Mouse (Mus musculus) neural tube, embryonic 13.5 days (tissue): ENCODE data around the gene Pak7. TPM values are rescaled to one million over a fixed set of nuclear protein-coding genes. Genes with fewer than 3 reads are reported as not detected.

Source experiments
- ATAC-seq: fragments of 200-750 bp; cut with Nextera tagmentation; 2 replicates; pipeline ENCODE4 v1.8.0; 2017; ENCODE audit warnings: low read depth, mild to moderate bottlenecking, moderate TSS enrichment, moderate library complexity
- H3K27ac ChIP-seq: fragments of 300-500 bp; sonication (generic); replicated peaks from 2 replicates; pipeline ENCODE4 v1.5.1; 2015; ENCODE audit warnings: moderate library complexity, mild to moderate bottlenecking, inconsistent platforms
- H3K27me3 ChIP-seq: fragments of 300-500 bp; sonication (generic); 2 replicates; pipeline ENCODE4 v1.6.1; 2015; ENCODE audit warnings: mild to moderate bottlenecking, inconsistent platforms
- H3K36me3 ChIP-seq: fragments of 300-500 bp; sonication (generic); 2 replicates; pipeline ENCODE4 v1.6.1; 2015; ENCODE audit warnings: mild to moderate bottlenecking, inconsistent platforms
- H3K4me1 ChIP-seq: fragments of 300-500 bp; sonication (generic); replicated peaks from 2 replicates; pipeline ENCODE4 v1.6.1; 2015; ENCODE audit warnings: inconsistent platforms
- H3K4me2 ChIP-seq: fragments of 300-500 bp; sonication (generic); 2 replicates; pipeline ENCODE4 v1.6.1; 2015; ENCODE audit warnings: inconsistent platforms, mild to moderate bottlenecking, moderate library complexity
- H3K4me3 ChIP-seq: fragments of 300-500 bp; sonication (generic); 2 replicates; pipeline ENCODE4 v1.5.1; 2015; ENCODE audit warnings: mild to moderate bottlenecking, inconsistent platforms
- H3K9ac ChIP-seq: fragments of 300-500 bp; sonication (generic); 2 replicates; pipeline ENCODE4 v1.6.1; 2015; ENCODE audit warnings: moderate library complexity, mild to moderate bottlenecking, inconsistent platforms
- H3K9me3 ChIP-seq: fragments of 300-500 bp; sonication (generic); 2 replicates; pipeline ENCODE4 v1.6.1; 2016; ENCODE audit warnings: inconsistent platforms
- WGBS: fragments of 180-500 bp; shearing (Covaris S2); methylation state at CpG from one replicate; pipeline ENCODE4 v1.1.7; 2015; 5-methylcytosine and 5-hydroxymethylcytosine counted together
- polyA plus RNA-seq: library from polyadenylated mRNA; unstranded; fragments of >200 nt; fragmentation: Nextera tagmentation; extraction: Ambion mirVana; gene quantifications from 2 replicates; pipeline ENCODE4 v1.2.1, GENCODE M21; 2015

Pak7 gene
- polyA plus RNA-seq, 1 experiment from 2014 or later = 30.9 TPM

DNA sequence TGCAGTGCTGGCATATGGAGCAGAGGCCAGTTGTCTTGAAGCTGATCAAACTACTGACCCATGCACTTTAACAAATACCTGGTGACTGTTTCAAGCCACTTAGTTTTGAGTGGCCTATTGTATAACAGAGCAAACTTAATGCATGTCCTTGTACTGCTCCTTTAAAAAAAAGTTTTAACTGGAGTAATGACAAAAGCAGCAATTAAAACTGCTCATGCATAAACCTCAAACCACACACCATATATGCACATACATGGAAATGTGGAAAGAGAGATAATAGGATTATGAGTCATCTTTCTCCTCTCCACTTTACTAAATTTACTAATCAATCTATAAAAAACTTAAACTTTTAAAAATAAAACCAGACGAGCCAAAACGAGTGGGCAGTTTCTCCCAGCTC, 291.8 kb downstream of the Pak7 start:
- Histone ChIP-seq H3K9ac (no peak overlapping the region), H3K4me1 (no peaks in the 10 kb centered on the region; the same call in 1 of the 2 replicates), H3K4me3 (no peak overlapping the region), H3K27me3 (no peaks in the 10 kb centered on the region), H3K36me3 (peaks cover 17% of the 10 kb centered on the region; the same call in 1 of the 2 replicates), H3K9me3 (no peaks in the 10 kb centered on the region), H3K27ac (no peak overlapping the region), H3K4me2 (no peak overlapping the region)
- WGBS = 84% methylated on average over 2 of the region's 2 CpGs
- ATAC-seq = no peak

DNA sequence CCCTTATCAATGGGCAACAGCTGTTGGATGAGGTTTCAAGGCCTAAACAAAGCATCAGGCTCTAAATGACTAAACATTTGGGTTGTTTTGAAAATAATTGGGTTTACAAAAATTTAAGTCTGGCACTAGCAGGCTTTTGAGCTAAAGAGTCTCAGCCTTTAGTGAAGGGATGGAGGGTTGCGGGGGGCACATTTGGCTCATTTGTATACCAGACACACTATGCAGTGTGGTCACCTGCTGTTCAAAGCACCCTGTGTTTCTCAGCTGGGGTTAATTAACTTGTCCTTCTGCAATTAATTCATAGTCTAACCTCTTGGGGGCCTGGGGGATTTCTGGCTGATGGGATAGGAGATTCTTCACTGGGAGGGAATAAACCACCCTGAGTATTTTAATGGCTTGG, 323.4 kb downstream of the Pak7 start:
- peak overlapping the region; percentile 64 for H3K9ac ChIP-seq
- peak overlapping the region; percentile 17 for H3K4me3 ChIP-seq
- peak overlapping the region; percentile 50 for H3K4me2 ChIP-seq
- H3K4me1 ChIP-seq = peaks cover 39% of the 10 kb centered on the region
- H3K27ac ChIP-seq = peak overlapping the region; percentile 80
- 0 out of 2 replicates have a peak, but pooled peaks have one; percentile 30 for ATAC-seq
- H3K9me3 ChIP-seq = no peaks in the 10 kb centered on the region
- H3K27me3 ChIP-seq = peaks cover 13% of the 10 kb centered on the region
- WGBS = 51% methylated on average over 1 of the region's 1 CpGs
- peaks cover 6% of the 10 kb centered on the region for H3K36me3 ChIP-seq

- Histone ChIP-seq H3K4me2 (peak overlapping the region; percentile 61), H3K27me3 (peaks cover 38% of the 10 kb centered on the region), H3K27ac (peak overlapping the region; percentile 97), H3K9me3 (no peaks in the 10 kb centered on the region), H3K4me3 (peak overlapping the region; percentile 51), H3K4me1 (peaks cover 20% of the 10 kb centered on the region), H3K9ac (peak overlapping the region; percentile 81), H3K36me3 (no peaks in the 10 kb centered on the region)
- under 1% methylated on average over 37 of the region's 37 CpGs for WGBS
- peak; percentile 13; the same call in 1 of the 2 replicates for ATAC-seq
Measured at GRCm38 (mm10) chr2:136059029-136059669, 328.6 kb downstream of the Pak7 start.

DNA sequence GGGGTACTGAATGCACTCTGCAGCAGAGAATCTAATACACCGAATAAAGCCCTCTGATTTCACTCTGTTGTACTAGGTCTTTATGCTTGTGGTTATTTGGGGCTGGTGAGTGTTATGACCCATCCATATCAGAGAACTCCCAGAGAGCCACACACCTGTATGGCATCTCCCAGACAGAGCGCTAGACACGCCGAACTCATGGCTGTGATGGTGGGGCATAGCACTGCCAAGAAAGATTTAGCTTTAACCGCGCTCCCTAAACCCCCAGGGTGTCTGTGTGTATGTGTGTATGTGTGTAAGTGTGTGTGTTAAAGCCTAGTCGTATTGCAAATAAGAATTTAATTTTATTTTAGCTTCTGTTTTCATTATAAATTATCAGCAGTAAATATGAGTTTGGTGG, 329.4 kb downstream of the Pak7 start:
- H3K27me3 ChIP-seq = peaks cover 38% of the 10 kb centered on the region
- H3K9me3 ChIP-seq = no peaks in the 10 kb centered on the region
- H3K27ac ChIP-seq = peak overlapping the region; percentile 97
- peak overlapping the region; percentile 61 for H3K4me2 ChIP-seq
- peaks cover 22% of the 10 kb centered on the region for H3K4me1 ChIP-seq
- H3K36me3 ChIP-seq = no peaks in the 10 kb centered on the region
- peak overlapping the region; percentile 51 for H3K4me3 ChIP-seq
- WGBS = 4% methylated on average over 7 of the region's 7 CpGs
- ATAC-seq = peak; percentile 20; the same call in 1 of the 2 replicates
- H3K9ac ChIP-seq = peak overlapping the region; percentile 81

DNA sequence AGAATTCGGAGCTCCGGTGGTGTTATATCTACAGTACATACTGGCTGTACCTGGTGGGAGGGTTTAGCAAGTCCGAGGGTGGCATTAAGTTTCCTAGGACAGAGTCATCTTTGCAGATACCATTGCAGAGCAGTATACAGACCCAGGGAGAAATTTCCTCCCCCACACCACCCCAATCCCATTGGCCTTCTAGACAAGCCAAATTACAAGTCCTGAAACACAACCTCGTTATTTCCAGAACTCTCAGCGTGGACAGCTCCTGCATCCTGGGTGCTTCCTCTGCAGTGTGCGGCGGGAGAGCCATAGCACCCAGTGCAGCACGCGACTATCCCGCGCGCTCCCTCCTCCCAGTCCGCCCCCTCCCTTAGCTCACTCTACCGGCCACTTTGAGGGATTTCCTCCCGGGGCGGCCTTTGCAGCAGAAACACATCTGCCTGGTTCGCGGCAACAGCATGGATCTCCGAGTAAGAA, 329.9 kb downstream of the Pak7 start:
- 3% methylated on average over 19 of the region's 19 CpGs for WGBS
- peak; percentile 73 for ATAC-seq
- Histone ChIP-seq H3K9me3 (no peaks in the 10 kb centered on the region), H3K27ac (peak overlapping the region; percentile 97), H3K4me2 (peak overlapping the region; percentile 61), H3K4me3 (peak overlapping the region; percentile 51), H3K4me1 (peaks cover 22% of the 10 kb centered on the region), H3K9ac (peak overlapping the region; percentile 81), H3K27me3 (peaks cover 38% of the 10 kb centered on the region), H3K36me3 (no peaks in the 10 kb centered on the region)

DNA sequence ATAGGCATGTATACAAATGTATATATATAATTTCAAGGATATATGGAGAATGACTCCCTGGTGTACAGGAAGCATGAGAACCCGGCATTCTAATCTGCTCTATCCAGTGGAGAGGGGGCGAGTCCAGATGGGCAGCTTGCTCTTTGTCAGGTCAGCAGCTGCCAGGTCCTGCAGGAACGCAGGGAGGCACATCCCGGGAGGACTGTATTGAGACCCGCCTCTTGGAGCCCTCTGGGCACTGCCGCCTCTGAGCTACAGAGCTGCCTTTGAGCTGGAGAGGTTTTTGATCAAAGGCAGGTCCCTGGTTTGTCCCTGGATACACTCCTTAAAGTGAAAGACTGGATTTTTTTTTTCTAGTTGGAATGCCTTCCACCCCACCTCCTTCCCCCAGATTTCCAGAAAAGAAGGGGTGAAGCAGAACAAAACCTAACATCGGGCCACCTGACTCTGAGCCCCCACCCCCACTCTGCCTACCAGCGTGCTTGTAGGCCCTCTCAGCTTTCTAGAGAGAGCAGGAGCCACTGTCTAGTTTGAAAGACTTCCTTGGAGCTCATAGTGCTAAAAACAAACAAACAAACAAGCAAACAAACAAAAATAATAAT, 336.0 kb downstream of the Pak7 start, which contains the start of gene Lamp5:
Lamp5 (plus strand) TSS at position 552 of the 602 bp plus-strand sequence.
- no peaks in the 10 kb centered on the region for H3K9me3 ChIP-seq
- no peaks in the 10 kb centered on the region for H3K36me3 ChIP-seq
- no peaks in the 10 kb centered on the region for H3K27me3 ChIP-seq
- H3K4me3 ChIP-seq = peak within 1 kb of the TSS; percentile 38
- peak within 1 kb of the TSS; percentile 93 for H3K27ac ChIP-seq
- H3K4me1 ChIP-seq = peaks cover 31% of the 10 kb centered on the region
- peak; percentile 64 for ATAC-seq
- peak within 1 kb of the TSS; percentile 57 for H3K4me2 ChIP-seq
- WGBS = 2% methylated on average over 8 of the region's 8 CpGs
- H3K9ac ChIP-seq = peak within 1 kb of the TSS; percentile 75

- H3K27ac ChIP-seq = peak overlapping the region; percentile 93
Measured at GRCm38 (mm10) chr2:136050793-136051615, 336.8 kb downstream of the Pak7 start.

DNA sequence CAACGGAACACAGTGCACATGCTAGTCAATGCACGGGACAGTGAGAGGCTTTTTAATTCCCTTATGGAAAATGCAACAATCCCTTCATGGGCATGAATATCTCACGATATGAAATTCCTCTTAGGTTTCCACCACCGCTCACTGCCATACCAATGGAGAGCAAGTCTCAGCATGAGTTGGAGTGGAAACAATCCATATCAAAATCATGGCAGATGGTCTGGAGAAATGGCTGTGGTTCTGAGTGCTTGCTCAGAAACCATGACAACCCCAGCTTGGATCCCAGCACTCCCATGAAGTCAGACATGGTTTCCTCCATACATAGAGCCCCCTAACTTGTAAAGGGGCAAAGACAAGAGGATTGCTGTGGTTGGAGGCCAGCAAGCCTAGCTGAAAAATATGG, 339.3 kb downstream of the Pak7 start:
- Histone ChIP-seq H3K9ac (no peak overlapping the region), H3K27me3 (no peaks in the 10 kb centered on the region), H3K9me3 (no peaks in the 10 kb centered on the region), H3K4me3 (no peak overlapping the region), H3K27ac (no peak overlapping the region), H3K4me1 (peaks cover 28% of the 10 kb centered on the region), H3K36me3 (no peaks in the 10 kb centered on the region), H3K4me2 (no peak overlapping the region)
- ATAC-seq = no peak
- 89% methylated on average over 4 of the region's 4 CpGs for WGBS

More at GRCm38 (mm10) chr2:136050793-136051615, 336.8 kb downstream of the Pak7 start:
- H3K4me2 ChIP-seq = peak overlapping the region; percentile 57
- peak overlapping the region; percentile 75 for H3K9ac ChIP-seq
- WGBS = 12% methylated on average over 27 of the region's 27 CpGs
- peaks cover 31% of the 10 kb centered on the region for H3K4me1 ChIP-seq
- peak; percentile 88 for ATAC-seq
- H3K4me3 ChIP-seq = peak overlapping the region; percentile 38
- H3K9me3 ChIP-seq = no peaks in the 10 kb centered on the region
- no peaks in the 10 kb centered on the region for H3K27me3 ChIP-seq
- no peaks in the 10 kb centered on the region for H3K36me3 ChIP-seq

Other genes starting within 250 kb of the Pak7 start
- 0.32 and 1.2 TPM in 2 replicates for gene Ankef1, start 113.9 kb upstream of the Pak7 start, polyA plus RNA-seq